In the genomic region with DNA sequence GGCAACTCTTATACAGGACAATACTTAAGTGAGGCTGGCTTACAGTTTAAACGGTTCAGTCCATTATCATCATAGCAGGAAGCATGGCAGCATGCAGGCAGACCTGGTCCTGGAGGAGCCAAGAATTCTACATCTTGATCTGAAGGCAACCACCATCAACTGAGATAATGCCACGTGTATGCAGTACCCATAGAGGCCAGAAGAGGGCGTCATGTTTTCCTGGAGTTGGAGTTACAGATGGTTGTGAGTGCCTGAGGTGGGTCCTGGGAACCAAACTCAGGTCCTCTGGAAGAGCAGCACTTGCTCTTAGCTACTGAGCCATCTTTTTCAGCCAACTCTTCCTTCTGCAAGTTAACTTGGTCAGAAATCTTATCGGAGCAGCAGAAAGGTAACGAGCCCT, we compare ENCODE assay signal across 21 mouse cellular contexts.
DNase-seq lines count a peak whose midpoint lies in the region; ATAC-seq and TF ChIP-seq lines count a peak whose summit lies in the region.
"Had no signal": no experiment of that assay in that cellular context is flagged by ENCODE, and none has a peak within 500 bp of the region (broad histone marks: within the 10 kb centered on the region; RNA-seq: fewer than 3 reads in every experiment).

No protein-coding gene starts in this region.

- no peaks in the 10 kb centered on the region for H3K27me3 ChIP-seq in liver, embryonic 14.5 days (ENCODE audit: control insufficient read depth, insufficient read depth, low read length)
- no peaks in the 10 kb centered on the region for H3K27me3 ChIP-seq in liver, embryonic 12.5 days (replicated peaks)
- H3K27me3 ChIP-seq: embryonic facial prominence, embryonic 12.5 days; limb, embryonic 13.5 days had no signal

- intact Hi-C loops in gastrocnemius, adult 2 months (cut with DNase I), result no loop called here

- H3K9ac ChIP-seq in liver, embryonic 14.5 days (replicated peaks), result no peak overlapping the region
- H3K9ac ChIP-seq in liver, embryonic 12.5 days, result no peak overlapping the region
- H3K9ac ChIP-seq: embryonic facial prominence, embryonic 12.5 days; hindbrain, embryonic 14.5 days; limb, embryonic 13.5 days had no signal

- ATAC-seq in liver, embryonic 14.5 days (ENCODE audit: insufficient read depth), result no peak
- no peak for ATAC-seq in liver, embryonic 12.5 days
- ATAC-seq: forebrain, embryonic 16.5 days had no signal

- no peak overlapping the region for H3K4me3 ChIP-seq in gastrocnemius, adult 2 months
- H3K4me3 ChIP-seq in liver, embryonic 14.5 days (ENCODE audit: insufficient read depth in 1 of 2, low read depth in 2 of 2, low read length in 2 of 2), result no peak overlapping the region
- no peak overlapping the region for H3K4me3 ChIP-seq in liver, embryonic 12.5 days
- H3K4me3 ChIP-seq: embryonic facial prominence, embryonic 12.5 days; limb, embryonic 13.5 days had no signal

- TF ChIP-seq EP300 in liver, embryonic 14.5 days (IDR thresholded peaks at IDR 0.05; ENCODE audit: low read depth), result no peak

- WGBS in liver, embryonic 14.5 days (ENCODE audit: insufficient replicate concordance), result 60% methylated on average over 5 of the region's 5 CpGs
- WGBS in liver, embryonic 12.5 days (ENCODE audit: insufficient replicate concordance), result 68% methylated on average over 5 of the region's 5 CpGs

- peak; percentile 23; the same call in 1 of the 2 replicates for TF ChIP-seq CTCF in gastrocnemius, adult 2 months (IDR thresholded peaks at IDR 0.05)
- TF ChIP-seq CTCF in liver, embryonic 14.5 days (IDR thresholded peaks at IDR 0.05; ENCODE audit: low read depth), result peak; percentile 56

- H3K4me1 ChIP-seq in liver, embryonic 14.5 days (replicated peaks; ENCODE audit: control insufficient read depth in 2 of 2, insufficient read depth in 2 of 2, low read length in 1 of 2), result no peaks in the 10 kb centered on the region
- H3K4me1 ChIP-seq in liver, embryonic 12.5 days, result no peaks in the 10 kb centered on the region

- no peak overlapping the region for H3K4me2 ChIP-seq in liver, embryonic 14.5 days (ENCODE audit: low read depth)
- H3K4me2 ChIP-seq in liver, embryonic 12.5 days, result no peak overlapping the region
- H3K4me2 ChIP-seq: embryonic facial prominence, embryonic 12.5 days; hindbrain, embryonic 14.5 days; limb, embryonic 13.5 days had no signal

- DNase-seq in gastrocnemius, adult 2 months, result no peak
- no peak for DNase-seq in gastrocnemius, postnatal 10 days
- DNase-seq in liver, embryonic 14.5 days (ENCODE audit: low read depth in 3 of 3, low spot score in 3 of 3), result no peak
- peak; percentile 48 for DNase-seq in ES-CJ7 (ENCODE audit: low read depth, low spot score)
- peak; percentile 23 for DNase-seq in induced T-regulatory cell, adult 2 months (ENCODE audit: low read depth)
- no peak for DNase-seq in right cerebral cortex, postnatal 36 days (ENCODE audit: low spot score in 2 of 2)
- DNase-seq: cerebellum, adult 11-12 months; gastrocnemius, postnatal 14 days; heart, postnatal 14 days; kidney, adult 18-20 months; kidney, postnatal 14 days; layer of hippocampus, adult 9-11 months; midbrain, embryonic 14.5 days; right cerebral cortex, adult 18-20 months; spleen, adult 18-20 months; thymus, postnatal 25 days had no signal

- H3K36me3 ChIP-seq in liver, embryonic 14.5 days (replicated peaks; ENCODE audit: control insufficient read depth, insufficient read depth, low read depth), result no peaks in the 10 kb centered on the region
- no peaks in the 10 kb centered on the region for H3K36me3 ChIP-seq in liver, embryonic 12.5 days
- H3K36me3 ChIP-seq: embryonic facial prominence, embryonic 12.5 days; limb, embryonic 13.5 days had no signal

- no peaks in the 10 kb centered on the region for H3K9me3 ChIP-seq in liver, embryonic 14.5 days (ENCODE audit: control insufficient read depth, low read length)
- H3K9me3 ChIP-seq in liver, embryonic 12.5 days (replicated peaks), result peaks cover 7% of the 10 kb centered on the region

- no peak overlapping the region for H3K27ac ChIP-seq in gastrocnemius, adult 2 months
- no peak overlapping the region for H3K27ac ChIP-seq in liver, embryonic 14.5 days
- H3K27ac ChIP-seq in liver, embryonic 12.5 days, result no peak overlapping the region
- H3K27ac ChIP-seq: embryonic facial prominence, embryonic 12.5 days; hindbrain, embryonic 14.5 days; limb, embryonic 13.5 days had no signal

Comparison
In these comparisons a context has a peak if more than half of its experiments do, and no peak if none do; other contexts are left out.
1. DNase-seq: peak in ES-CJ7 (single experiment) and induced T-regulatory cell, adult 2 months (single experiment); none in gastrocnemius, adult 2 months (single experiment), gastrocnemius, postnatal 10 days (single experiment), liver, embryonic 14.5 days (0 of 3) and right cerebral cortex, postnatal 36 days (0 of 2).